Mouse (Mus musculus) C2C12 (cell line): Measurements from ENCODE around the gene Ptprn2. TPM values are rescaled to one million over a fixed set of nuclear protein-coding genes. Genes with fewer than 3 reads are reported as not detected.
"Not testable (repeated sequence)": the region's sequence is repeated elsewhere in the genome, so short reads cannot be mapped to it uniquely, and the experiment has no call there.

Source experiments
- H3K27me3 ChIP-seq: one replicate; pipeline ENCODE4 v1.6.1; 2011; ENCODE audit not compliant: control insufficient read depth, insufficient read depth, insufficient read length
- H3K36me3 ChIP-seq: one replicate; pipeline ENCODE4 v1.6.1; 2011; ENCODE audit not compliant: control insufficient read depth, insufficient read depth
- H3K4me3 ChIP-seq: one replicate; pipeline ENCODE4 v1.5.1; 2011; ENCODE audit warnings: mild to moderate bottlenecking, control low read depth; ENCODE audit not compliant: poor library complexity, insufficient read depth, severe bottlenecking
- H3K79me2 ChIP-seq: one replicate; pipeline ENCODE4 v1.6.1; 2011; ENCODE audit not compliant: control insufficient read depth, insufficient read depth
- H3K79me3 ChIP-seq: one replicate; pipeline ENCODE4 v1.6.1; 2011; ENCODE audit warnings: low read depth, control low read depth
- H3ac ChIP-seq: one replicate; pipeline ENCODE3; 2011; ENCODE audit warnings: low read depth; ENCODE audit not compliant: control insufficient read depth, insufficient read length
- CEBPB ChIP-seq: IDR thresholded peaks from one replicate; pipeline ENCODE4 v1.6.1; 2011; ENCODE audit warnings: low read depth, mild to moderate bottlenecking, control low read depth, moderate library complexity
- CTCF ChIP-seq: IDR thresholded peaks from one replicate; pipeline ENCODE4 v1.5.1; 2011; ENCODE audit not compliant: control insufficient read depth, insufficient read depth, insufficient read length
- FOSL1 ChIP-seq: IDR thresholded peaks from one replicate; pipeline ENCODE4 v1.8.0; 2011; ENCODE audit warnings: mild to moderate bottlenecking, low read length; ENCODE audit not compliant: poor library complexity, insufficient read depth, severe bottlenecking
- MAX ChIP-seq: IDR thresholded peaks from one replicate; pipeline ENCODE4 v1.6.1; 2011; ENCODE audit warnings: mild to moderate bottlenecking, control low read depth
- MYOD1 ChIP-seq: IDR thresholded peaks from one replicate; pipeline ENCODE4 v1.6.1; 2011; ENCODE audit warnings: low read depth; ENCODE audit not compliant: control insufficient read depth, insufficient read length
- MYOG ChIP-seq: IDR thresholded peaks from one replicate; pipeline ENCODE4 v1.6.1; 2011; ENCODE audit not compliant: control insufficient read depth, insufficient read length; ENCODE audit errors: extremely low read depth
- USF1 ChIP-seq: IDR thresholded peaks from one replicate; pipeline ENCODE4 v1.6.1; 2011; ENCODE audit warnings: low read depth, mild to moderate bottlenecking, control low read depth, moderate library complexity
- polyA plus RNA-seq: library from polyadenylated mRNA; unstranded; fragments of >200 nt; fragmentation: generic; extraction: Trizol; gene quantifications from one replicate; pipeline ENCODE4 v1.2.1, GENCODE M21; 2012; ENCODE audit warnings: missing spikeins

The Ptprn2 gene
- polyA plus RNA-seq, 1 experiment: 0.41 TPM

DNA sequence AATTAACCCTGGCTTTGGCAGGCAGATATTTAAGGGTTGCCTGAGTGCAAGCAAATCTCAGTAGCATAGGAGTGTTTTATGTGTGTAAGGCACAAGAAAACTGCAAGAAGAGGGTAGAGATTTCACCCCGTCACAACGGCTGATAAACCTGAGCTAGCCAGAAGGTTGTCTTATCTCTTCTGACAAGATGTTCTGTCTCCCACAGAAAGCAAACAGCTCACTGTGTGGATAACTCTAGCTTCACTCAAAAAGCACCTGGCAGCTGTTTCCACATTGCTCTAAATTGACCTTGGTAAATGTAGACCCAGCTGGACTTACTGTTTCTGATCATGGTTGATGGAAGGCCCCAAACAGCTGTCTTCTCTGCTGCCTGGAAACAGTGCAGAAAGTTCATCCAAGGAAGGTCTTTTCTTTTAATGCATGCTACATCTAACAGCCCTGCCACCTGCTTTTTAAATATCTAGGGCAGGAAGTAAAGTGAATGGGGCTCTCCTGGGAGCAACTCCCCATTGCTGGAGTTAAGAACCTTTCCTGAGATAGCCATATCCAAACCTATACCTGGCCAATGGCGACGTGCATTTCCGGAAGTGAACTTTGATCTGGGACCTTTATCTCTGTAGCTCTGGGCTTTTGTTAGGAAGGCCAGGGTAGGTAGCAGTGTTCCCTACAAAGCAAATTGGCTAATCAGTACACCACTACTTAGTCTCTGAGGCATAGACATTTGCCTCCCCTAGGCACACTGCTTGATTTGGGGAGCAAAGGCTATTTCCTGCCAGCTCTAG is 5.2 kb downstream of the Ptprn2 start:
- no peak for TF ChIP-seq MAX
- TF ChIP-seq USF1: no peak
- TF ChIP-seq CEBPB: no peak
- TF ChIP-seq MYOG: no peak
- TF ChIP-seq FOSL1: no peak
- no peak for TF ChIP-seq CTCF
- TF ChIP-seq MYOD1: no peak
- no peaks in the 10 kb centered on the region for H3K79me2 ChIP-seq
- no peak overlapping the region for H3ac ChIP-seq
- peaks cover 14% of the 10 kb centered on the region for H3K27me3 ChIP-seq
- H3K36me3 ChIP-seq: no peaks in the 10 kb centered on the region
- no peaks in the 10 kb centered on the region for H3K79me3 ChIP-seq
- H3K4me3 ChIP-seq: no peak overlapping the region

GRCm38 (mm10) chr12:116498666-116499065 is 13.1 kb downstream of the Ptprn2 start:
- no peak overlapping the region for H3K4me3 ChIP-seq
- no peaks in the 10 kb centered on the region for H3K79me2 ChIP-seq
- TF ChIP-seq MYOD1: no peak
- no peak for TF ChIP-seq USF1
- TF ChIP-seq CEBPB: no peak
- no peak for TF ChIP-seq MAX
- TF ChIP-seq FOSL1: no peak
- no peak for TF ChIP-seq CTCF
- no peak for TF ChIP-seq MYOG
- H3K27me3 ChIP-seq: no peaks in the 10 kb centered on the region
- no peaks in the 10 kb centered on the region for H3K79me3 ChIP-seq
- no peaks in the 10 kb centered on the region for H3K36me3 ChIP-seq
- no peak overlapping the region for H3ac ChIP-seq

- Histone ChIP-seq H3K36me3 (no peaks in the 10 kb centered on the region), H3K4me3 (no peak overlapping the region), H3K79me2 (no peaks in the 10 kb centered on the region), H3K79me3 (no peaks in the 10 kb centered on the region), H3K27me3 (no peaks in the 10 kb centered on the region), H3ac (no peak overlapping the region)
- TF ChIP-seq CTCF: no peak
- no peak for TF ChIP-seq CEBPB
- TF ChIP-seq FOSL1: no peak
- TF ChIP-seq MYOG: no peak
- TF ChIP-seq USF1: no peak
- no peak for TF ChIP-seq MAX
- no peak for TF ChIP-seq MYOD1
These were observed 15.1 kb downstream of the Ptprn2 start for GRCm38 (mm10) chr12:116500652-116501051.

GRCm38 (mm10) chr12:116512482-116512881 is 27.0 kb downstream of the Ptprn2 start:
- H3K27me3 ChIP-seq: no peaks in the 10 kb centered on the region
- no peaks in the 10 kb centered on the region for H3K36me3 ChIP-seq
- no peak overlapping the region for H3K4me3 ChIP-seq
- H3ac ChIP-seq: no peak overlapping the region
- H3K79me3 ChIP-seq: no peaks in the 10 kb centered on the region
- TF ChIP-seq CTCF: no peak
- no peak for TF ChIP-seq MAX
- no peak for TF ChIP-seq USF1
- no peak for TF ChIP-seq FOSL1
- no peaks in the 10 kb centered on the region for H3K79me2 ChIP-seq

GRCm38 (mm10) chr12:116513788-116514187 is 28.3 kb downstream of the Ptprn2 start:
- not testable (repeated sequence) for H3ac ChIP-seq, H3K79me3 ChIP-seq, H3K36me3 ChIP-seq, H3K79me2 ChIP-seq, H3K27me3 ChIP-seq, H3K4me3 ChIP-seq

- TF ChIP-seq CTCF: no peak
- no peak for TF ChIP-seq CEBPB
- no peak for TF ChIP-seq MYOG
- TF ChIP-seq USF1: no peak
- TF ChIP-seq MYOD1: no peak
- no peak for TF ChIP-seq MAX
- TF ChIP-seq FOSL1: no peak
- Histone ChIP-seq H3K27me3 (no peaks in the 10 kb centered on the region), H3ac (no peak overlapping the region), H3K36me3 (no peaks in the 10 kb centered on the region), H3K79me2 (no peaks in the 10 kb centered on the region), H3K79me3 (no peaks in the 10 kb centered on the region), H3K4me3 (no peak overlapping the region)
These were observed 30.3 kb downstream of the Ptprn2 start for GRCm38 (mm10) chr12:116515824-116516223.
